Mouse (Mus musculus) thymus, adult 18-20 months (tissue): ENCODE measurements around the gene Actn3.
"Not testable (repeated sequence)": the region's sequence is repeated elsewhere in the genome, so short reads cannot be mapped to it uniquely, and the experiment has no call there.

Experiments used
- DNase-seq, 2 experiments: peaks; one replicate each; pipeline ENCODE4 v3.0.0; 2022; ENCODE audit warnings: mixed read lengths in 2 of 2

Actn3 gene

GRCm38 (mm10) chr19:4855951-4856350 lies 21.8 kb downstream of the Actn3 start:
- DNase-seq: no peak

DNA sequence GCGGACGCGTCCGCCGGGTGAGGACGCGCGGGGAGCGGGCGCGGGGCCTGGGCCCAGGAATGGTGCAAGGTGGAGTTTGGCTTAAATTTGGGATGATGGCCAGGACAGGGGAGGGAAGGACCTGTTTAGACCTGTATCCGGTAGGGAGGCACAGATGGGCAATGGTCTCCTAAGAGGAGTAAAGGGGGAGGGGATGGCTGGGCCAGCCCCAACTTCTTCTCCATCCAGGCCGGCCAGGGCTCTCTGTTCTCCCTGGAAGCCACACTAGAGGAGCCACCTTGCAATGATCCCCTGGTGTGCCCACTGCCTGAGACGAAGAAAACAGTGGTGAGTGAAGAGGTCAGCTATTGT lies 22.3 kb downstream of the Actn3 start:
- DNase-seq: no peak

GRCm38 (mm10) chr19:4854552-4855469 lies 22.9 kb downstream of the Actn3 start, which contains the start of gene Ctsf:
Gene Ctsf (plus strand): TSS chr19:4855130.
- peak in 1 of 2 experiments; percentile 20 for DNase-seq

GRCm38 (mm10) chr19:4850281-4850680 lies 27.4 kb downstream of the Actn3 start:
- DNase-seq: no peak

DNA sequence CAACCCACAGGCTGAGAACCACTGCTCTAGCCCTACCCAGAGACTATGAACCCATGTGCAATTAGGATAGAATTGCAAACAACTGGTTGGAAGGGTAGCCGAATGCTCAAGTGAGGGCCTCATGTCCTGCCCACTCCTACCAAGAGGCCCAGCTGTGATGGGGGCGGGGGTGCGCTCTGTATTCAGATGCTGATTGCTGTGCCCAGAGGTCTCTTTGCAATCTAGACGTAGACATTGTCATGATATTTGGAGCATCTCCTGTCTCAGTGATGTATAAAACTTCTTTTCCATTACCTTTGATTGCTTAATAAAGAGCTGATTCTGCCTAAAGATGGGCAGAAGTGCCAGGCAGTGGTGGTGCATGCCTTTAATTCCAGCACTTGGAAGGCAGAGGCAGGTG lies 27.9 kb downstream of the Actn3 start:
- no peak for DNase-seq

DNA sequence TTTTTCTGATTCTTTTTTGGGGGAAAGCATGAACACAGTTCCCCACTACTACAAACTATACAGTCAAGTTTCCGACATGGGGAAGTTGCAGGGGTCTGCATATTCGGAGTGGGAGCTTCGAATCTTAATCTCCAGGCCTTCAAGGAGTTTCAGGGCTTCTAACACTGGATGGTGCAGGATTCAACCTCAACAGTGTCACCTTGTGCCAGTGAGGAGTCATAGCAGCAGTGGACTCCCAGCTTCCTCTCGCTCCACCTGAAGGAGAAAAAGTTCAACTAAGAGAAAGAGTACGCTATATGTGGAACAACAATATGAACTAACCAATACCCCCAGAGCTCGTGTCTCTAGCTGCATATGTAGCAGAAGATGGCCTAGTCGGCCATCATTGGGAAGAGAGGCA lies 30.2 kb downstream of the Actn3 start:
- DNase-seq: no peak

DNA sequence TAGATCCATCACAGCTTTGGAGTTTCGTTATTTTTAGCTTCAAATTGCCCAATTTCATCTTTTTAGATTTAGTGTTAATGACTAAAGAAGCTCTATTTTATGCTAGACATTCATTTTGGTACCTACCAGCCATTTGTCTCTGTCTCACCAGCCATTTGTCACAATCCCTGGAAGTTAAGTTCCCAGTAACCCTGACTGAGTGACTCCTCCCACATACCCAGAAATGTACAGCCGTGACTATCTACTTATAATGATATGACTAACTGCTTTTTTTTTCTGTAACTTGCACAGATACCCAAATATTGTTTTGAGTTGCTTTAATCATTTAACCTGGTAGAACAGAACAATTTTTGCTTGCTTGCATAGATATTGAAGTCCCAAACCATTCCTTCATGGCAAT lies 31.9 kb downstream of the Actn3 start:
- no peak for DNase-seq

GRCm38 (mm10) chr19:4842611-4843010 lies 35.1 kb downstream of the Actn3 start:
- DNase-seq: no peak

GRCm38 (mm10) chr19:4840848-4841247 lies 36.9 kb downstream of the Actn3 start:
- no peak for DNase-seq

- peak; percentile 91 to 94 for DNase-seq
These were observed 38.6 kb downstream of the Actn3 start, which contains the start of the genes Ccs and Ccdc87 for GRCm38 (mm10) chr19:4839149-4839548. Gene Ccs (minus strand): TSS chr19:4839332. Gene Ccdc87 (plus strand): TSS chr19:4839366.

DNA sequence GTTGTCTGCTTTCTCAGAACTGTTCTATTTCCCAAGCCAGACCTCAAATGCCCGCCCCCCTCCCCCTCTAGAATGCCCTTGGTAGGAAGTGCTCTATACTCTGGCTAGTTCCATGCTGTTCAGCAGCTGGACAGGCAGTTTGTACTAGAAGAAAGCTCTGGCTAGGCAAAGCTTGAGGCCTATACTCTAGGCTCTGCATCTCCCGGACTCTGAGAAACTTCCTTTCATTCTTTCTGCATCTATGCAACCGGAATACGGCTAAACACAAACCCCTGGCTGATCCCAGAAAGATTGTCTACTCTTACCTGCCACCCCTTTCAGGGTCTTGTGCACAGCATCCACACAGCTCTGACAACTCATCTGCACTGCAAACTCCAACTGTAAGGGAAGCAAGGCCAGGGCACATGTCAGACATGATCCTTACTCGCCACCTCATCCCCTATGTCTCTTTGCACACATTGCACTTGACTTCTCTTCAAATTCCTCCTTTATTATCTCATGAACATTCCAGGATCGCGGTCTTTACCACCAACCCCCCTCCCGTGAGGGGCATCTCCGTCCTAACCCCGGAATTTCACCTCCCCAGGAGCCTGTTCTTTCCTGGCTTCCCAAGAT lies 39.1 kb downstream of the Actn3 start:
- DNase-seq: no peak

DNA sequence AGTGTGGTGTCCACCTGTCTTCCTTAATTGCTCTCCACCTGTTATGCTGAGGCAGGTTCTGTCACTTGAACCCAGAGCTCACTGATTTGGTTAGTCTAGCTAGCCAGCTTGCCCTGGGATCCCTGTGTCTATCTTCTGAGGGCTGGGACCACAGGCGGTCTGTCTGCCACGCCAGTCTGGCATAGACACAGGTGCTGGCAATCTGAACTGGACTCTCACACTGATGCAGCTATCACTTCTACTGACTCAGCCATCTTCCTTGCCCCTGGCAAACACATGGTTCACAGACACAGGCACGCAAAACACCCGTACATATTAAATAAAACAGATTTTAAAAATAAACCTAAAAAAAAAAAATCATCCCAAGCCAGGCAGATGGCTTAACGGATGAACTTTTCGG lies 40.7 kb downstream of the Actn3 start:
- no peak for DNase-seq

DNA sequence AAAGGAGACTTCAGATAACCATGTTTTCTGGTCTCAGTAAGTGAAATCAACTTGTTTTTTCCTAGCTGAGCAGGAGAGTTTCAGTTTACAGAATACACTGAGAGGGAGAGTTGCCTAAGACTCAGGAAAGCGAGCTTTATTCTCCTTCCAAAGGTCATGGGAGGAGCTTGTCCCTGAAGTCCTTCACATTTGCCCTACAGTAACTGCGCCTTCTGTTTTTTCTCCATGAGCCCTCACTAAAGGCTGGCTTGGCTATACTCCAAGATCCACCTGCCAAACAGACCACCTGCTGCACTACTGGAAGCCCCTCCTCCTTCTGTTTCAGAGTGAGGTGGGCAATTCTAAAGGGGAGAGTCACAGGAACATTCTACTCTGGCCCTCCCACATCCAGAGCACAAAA lies 41.6 kb downstream of the Actn3 start:
- DNase-seq: no peak

DNA sequence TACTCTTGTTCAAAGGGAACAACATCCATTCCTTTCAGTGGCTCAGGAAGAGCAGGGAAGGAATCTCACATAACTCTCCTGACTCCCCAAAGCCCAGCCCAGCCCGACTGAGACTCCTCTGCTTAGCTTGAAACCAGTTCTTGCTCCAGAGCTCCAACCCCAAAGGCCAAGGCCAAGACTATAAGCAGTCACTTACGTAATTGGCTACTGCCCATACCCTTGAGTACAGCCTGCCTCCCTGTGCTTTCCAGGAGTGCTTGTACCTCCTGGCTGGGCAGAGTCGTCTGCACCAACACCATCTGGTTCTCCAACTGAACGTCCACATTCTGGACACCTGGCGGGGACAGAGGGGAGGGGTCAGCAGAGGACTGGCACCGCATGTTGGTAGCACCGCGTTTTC lies 43.7 kb downstream of the Actn3 start:
- DNase-seq: no peak

DNA sequence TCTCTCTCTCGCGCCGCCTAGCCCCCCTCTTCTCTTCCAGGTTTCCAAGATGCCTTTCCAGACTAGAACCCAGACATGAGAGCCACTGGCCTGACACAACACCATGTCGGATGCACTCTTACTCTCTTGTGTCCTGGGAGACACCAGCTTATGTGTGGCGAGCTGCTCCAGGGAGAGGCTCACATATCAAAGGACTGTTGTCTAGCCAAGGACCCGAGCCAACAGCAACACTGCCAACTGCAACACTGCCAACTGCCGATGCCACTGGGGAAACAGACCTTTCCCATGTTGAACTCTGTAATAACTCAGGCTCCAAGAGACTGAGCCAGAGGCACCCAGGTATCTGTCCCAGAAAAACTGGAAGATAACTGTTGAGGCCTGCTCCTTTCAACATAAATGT lies 48.6 kb downstream of the Actn3 start:
- no peak for DNase-seq

- DNase-seq: no peak
These were observed 49.1 kb downstream of the Actn3 start for GRCm38 (mm10) chr19:4828444-4829114.

DNA sequence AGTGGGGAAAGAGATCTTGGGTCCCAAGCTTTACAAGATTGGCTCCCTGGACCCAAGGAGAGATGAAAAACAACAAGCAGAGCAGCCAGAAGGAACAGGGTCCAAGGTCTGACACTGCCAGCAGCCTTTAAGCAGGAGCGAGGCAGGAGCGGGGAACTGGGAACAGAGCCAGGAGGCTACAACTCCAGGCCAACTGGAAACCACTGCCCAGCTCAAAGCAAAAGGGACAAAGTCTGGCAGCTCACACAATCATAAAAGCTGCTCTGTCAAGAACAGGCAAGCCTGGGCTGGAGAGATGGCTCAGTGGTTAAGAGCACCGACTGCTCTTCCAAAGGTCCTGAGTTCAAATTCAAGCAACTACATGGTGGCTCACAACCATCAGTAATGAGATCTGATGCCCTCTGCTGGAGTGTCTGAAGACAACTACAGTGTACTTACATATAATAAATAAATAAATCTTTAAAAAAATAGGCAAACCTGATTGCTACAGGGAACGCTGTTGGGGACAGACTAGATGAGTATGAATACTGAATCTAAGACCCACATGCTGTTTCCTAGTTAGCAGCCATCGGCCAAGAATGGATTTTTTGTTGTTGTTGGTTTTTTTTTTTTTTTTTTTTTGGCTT lies 56.9 kb downstream of the Actn3 start:
- no peak for DNase-seq

GRCm38 (mm10) chr19:4817182-4817835 lies 60.4 kb downstream of the Actn3 start:
- DNase-seq: no peak

- DNase-seq: no peak
These were observed 64.7 kb downstream of the Actn3 start for GRCm38 (mm10) chr19:4813015-4813414.

GRCm38 (mm10) chr19:4812334-4812949 lies 65.3 kb downstream of the Actn3 start:
- DNase-seq: not testable (repeated sequence)

GRCm38 (mm10) chr19:4811909-4812242 lies 65.8 kb downstream of the Actn3 start:
- no peak for DNase-seq
